Mouse (Mus musculus) embryo, embryonic 10.5 days (tissue): Measurements from ENCODE around the gene Rab1b.
"Not testable (repeated sequence)": the region's sequence is repeated elsewhere in the genome, so short reads cannot be mapped to it uniquely, and the experiment has no call there.

ENCODE experiments used
- DNase-seq: peaks from one replicate; pipeline ENCODE4 v3.0.0-alpha.2; 2015; ENCODE audit warnings: low spot score

Rab1b gene

GRCm38 (mm10) chr19:5097521-5098362 lies 9.1 kb downstream of the Rab1b start:
- DNase-seq, result peak; percentile 65

- DNase-seq, result no peak
Observed at GRCm38 (mm10) chr19:5095887-5096474, 10.9 kb downstream of the Rab1b start.

- DNase-seq, result no peak
Observed at GRCm38 (mm10) chr19:5094746-5095417, 12.0 kb downstream of the Rab1b start.

GRCm38 (mm10) chr19:5094243-5094632 lies 12.6 kb downstream of the Rab1b start:
- peak; percentile 98 for DNase-seq

- DNase-seq, result no peak
Observed at GRCm38 (mm10) chr19:5093481-5094242, 13.2 kb downstream of the Rab1b start.

GRCm38 (mm10) chr19:5092083-5092482 lies 14.8 kb downstream of the Rab1b start:
- no peak for DNase-seq

GRCm38 (mm10) chr19:5089324-5089723 lies 17.5 kb downstream of the Rab1b start:
- DNase-seq, result no peak

- DNase-seq, result peak; percentile 99
Observed at GRCm38 (mm10) chr19:5087884-5088728, 18.8 kb downstream of the Rab1b start, which contains the start of gene Yif1a. TSS of gene Yif1a (plus strand) at chr19:5088538.

GRCm38 (mm10) chr19:5086533-5086932 lies 20.3 kb downstream of the Rab1b start:
- DNase-seq, result not testable (repeated sequence)

- DNase-seq, result no peak
Observed at GRCm38 (mm10) chr19:5085145-5085863, 21.6 kb downstream of the Rab1b start, which contains the start of gene Tmem151a. TSS of gene Tmem151a (minus strand) at chr19:5085531.

GRCm38 (mm10) chr19:5084834-5085144 lies 22.1 kb downstream of the Rab1b start:
- DNase-seq, result no peak

- no peak for DNase-seq
Observed at GRCm38 (mm10) chr19:5083961-5084833, 22.7 kb downstream of the Rab1b start.

GRCm38 (mm10) chr19:5082596-5082995 lies 24.3 kb downstream of the Rab1b start:
- no peak for DNase-seq

GRCm38 (mm10) chr19:5082005-5082404 lies 24.9 kb downstream of the Rab1b start:
- DNase-seq, result no peak

- no peak for DNase-seq
Observed at GRCm38 (mm10) chr19:5079279-5079678, 27.6 kb downstream of the Rab1b start.

- DNase-seq, result no peak
Observed at GRCm38 (mm10) chr19:5073518-5073917, 33.4 kb downstream of the Rab1b start.

GRCm38 (mm10) chr19:5073028-5073427 lies 33.8 kb downstream of the Rab1b start:
- DNase-seq, result peak; percentile 91

- peak; percentile 84 for DNase-seq
Observed at GRCm38 (mm10) chr19:5072389-5073019, 34.4 kb downstream of the Rab1b start.
